Mouse (Mus musculus) hindbrain, embryonic 14.5 days (tissue): ENCODE data around the gene Fut11. TPM values are rescaled to one million over a fixed set of nuclear protein-coding genes. Genes with fewer than 3 reads are reported as not detected.
"Not testable (repeated sequence)": the region's sequence is repeated elsewhere in the genome, so short reads cannot be mapped to it uniquely, and the experiment has no call there.

Experiments used
- ATAC-seq: fragments of 200-750 bp; cut with Nextera tagmentation; 2 replicates; pipeline ENCODE4 v1.8.0; 2017; ENCODE audit warnings: moderate number of reproducible peaks, mild to moderate bottlenecking, moderate TSS enrichment, moderate library complexity; ENCODE audit not compliant: low FRiP score
- DNase-seq: peaks from one replicate; pipeline ENCODE4 v3.0.0-alpha.2; 2015; ENCODE audit warnings: low spot score
- H3K27ac ChIP-seq: fragments of 300-500 bp; sonication (generic); 2 replicates; pipeline ENCODE4 v1.5.1; 2014; ENCODE audit warnings: mild to moderate bottlenecking, moderate library complexity
- H3K27me3 ChIP-seq: fragments of 300-500 bp; sonication (generic); 2 replicates; pipeline ENCODE4 v1.6.1; 2014; ENCODE audit warnings: mild to moderate bottlenecking, low read length, mixed read lengths; ENCODE audit not compliant: control insufficient read depth, insufficient read depth
- H3K36me3 ChIP-seq: fragments of 300-500 bp; sonication (generic); replicated peaks from 2 replicates; pipeline ENCODE4 v1.6.1; 2014; ENCODE audit not compliant: control insufficient read depth, insufficient read depth
- H3K4me1 ChIP-seq: fragments of 300-500 bp; sonication (generic); replicated peaks from 2 replicates; pipeline ENCODE4 v1.6.1; 2014; ENCODE audit warnings: antibody characterized with exemption, low read length, mixed read lengths; ENCODE audit not compliant: control insufficient read depth, insufficient read depth
- H3K4me2 ChIP-seq: fragments of 300-500 bp; sonication (generic); replicated peaks from 2 replicates; pipeline ENCODE4 v1.6.1; 2014; ENCODE audit warnings: mild to moderate bottlenecking, moderate library complexity
- H3K4me3 ChIP-seq: fragments of 300-500 bp; sonication (generic); replicated peaks from 2 replicates; pipeline ENCODE4 v1.5.1; 2014; ENCODE audit warnings: mild to moderate bottlenecking, low read length
- H3K9ac ChIP-seq: fragments of 300-500 bp; sonication (generic); 2 replicates; pipeline ENCODE4 v1.6.1; 2014
- H3K9me3 ChIP-seq: fragments of 300-500 bp; sonication (generic); 2 replicates; pipeline ENCODE4 v1.6.1; 2016; ENCODE audit warnings: low read length; ENCODE audit not compliant: control insufficient read depth
- WGBS: fragments of 180-500 bp; shearing (Covaris S2); extraction: QIAGEN DNeasy Blood & Tissue Kit; methylation state at CpG from one replicate; pipeline ENCODE4 v1.1.7; 2014; 5-methylcytosine and 5-hydroxymethylcytosine counted together
- polyA plus RNA-seq: library from polyadenylated mRNA; unstranded; fragments of >200 nt; fragmentation: Nextera tagmentation; extraction: Ambion mirVana; gene quantifications from 2 replicates; pipeline ENCODE4 v1.2.1, GENCODE M21; 2014

Gene Fut11
- polyA plus RNA-seq, 1 experiment from 2014 or later: 25.1 TPM

GRCm38 (mm10) chr14:20702741-20703381 lies 8.1 kb downstream of the Fut11 start, which contains the start of gene Chchd1:
Gene Chchd1 (plus strand): TSS chr14:20703006.
- Histone ChIP-seq H3K4me3 (peak within 1 kb of the TSS; percentile 88), H3K9me3 (no peaks in the 10 kb centered on the region), H3K27me3 (no peaks in the 10 kb centered on the region), H3K36me3 (peaks cover 23% of the 10 kb centered on the region), H3K27ac (peak within 1 kb of the TSS; percentile 94), H3K9ac (peak within 1 kb of the TSS; percentile 91), H3K4me2 (peak within 1 kb of the TSS; percentile 64), H3K4me1 (peaks cover 46% of the 10 kb centered on the region)
- peak; percentile 86 for DNase-seq
- WGBS: under 1% methylated on average over 61 of the region's 61 CpGs
- peak; percentile 69 for ATAC-seq

GRCm38 (mm10) chr14:20703461-20703860 lies 8.7 kb downstream of the Fut11 start:
- 7% methylated on average over 8 of the region's 8 CpGs for WGBS
- DNase-seq: not testable (repeated sequence)

DNA sequence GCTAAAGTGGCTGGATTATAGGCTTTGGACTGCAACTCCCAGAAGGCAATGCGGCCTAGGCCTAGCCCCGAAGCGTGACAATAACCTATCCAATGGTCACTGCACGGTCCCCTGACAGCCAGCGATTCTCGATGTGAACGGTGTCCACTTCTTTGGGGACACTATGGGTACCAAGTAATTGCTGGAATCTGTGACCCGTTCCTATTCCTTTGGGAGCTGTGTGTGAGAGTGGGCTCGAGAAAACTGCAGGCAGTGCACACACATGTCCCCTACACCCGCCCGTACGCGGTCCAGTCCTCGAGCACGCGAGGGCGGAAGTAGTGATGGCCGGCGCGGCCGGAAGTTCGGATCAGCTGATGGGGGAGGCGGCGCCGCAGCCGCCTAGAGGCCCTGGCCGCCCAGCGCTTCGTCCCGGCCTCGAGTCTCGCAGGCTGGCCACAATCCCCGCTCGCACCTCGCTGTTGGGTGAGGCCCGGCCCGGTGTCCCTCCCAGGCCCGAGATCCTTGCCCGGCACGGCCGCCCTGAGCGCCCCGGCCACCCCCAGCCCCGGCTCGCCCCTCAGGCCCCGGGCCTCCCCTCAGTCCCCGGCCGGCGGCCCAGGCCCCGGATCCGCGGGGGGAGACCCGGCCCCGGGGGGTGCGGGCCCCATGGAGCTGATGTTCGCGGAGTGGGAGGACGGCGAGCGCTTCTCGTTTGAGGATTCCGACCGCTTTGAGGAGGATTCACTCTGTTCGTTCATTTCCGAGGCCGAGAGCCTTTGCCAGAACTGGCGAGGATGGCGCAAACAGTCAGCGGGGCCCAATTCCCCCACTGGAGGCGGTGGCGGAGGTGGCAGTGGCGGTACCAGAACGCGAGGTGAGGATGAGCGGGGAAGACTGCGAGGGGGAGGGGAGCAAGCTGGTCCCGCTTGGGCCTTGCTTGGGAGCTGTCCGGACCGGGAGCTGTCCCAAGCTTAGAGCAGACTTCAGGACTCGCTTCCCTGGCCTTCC lies 12.7 kb downstream of the Fut11 start, which contains the start of gene Zswim8:
TSS of gene Zswim8 (plus strand) at position 352 of the 990 bp plus-strand sequence.
- DNase-seq: peak; percentile 90
- H3K27me3 ChIP-seq: no peaks in the 10 kb centered on the region
- peak; percentile 95 for ATAC-seq
- peak within 1 kb of the TSS; percentile 90 for H3K27ac ChIP-seq
- peak within 1 kb of the TSS; percentile 90 for H3K4me3 ChIP-seq
- H3K36me3 ChIP-seq: peaks cover 41% of the 10 kb centered on the region
- peaks cover 21% of the 10 kb centered on the region for H3K4me1 ChIP-seq
- H3K4me2 ChIP-seq: peak within 1 kb of the TSS; percentile 80
- H3K9me3 ChIP-seq: no peaks in the 10 kb centered on the region
- under 1% methylated on average over 80 of the region's 80 CpGs for WGBS
- H3K9ac ChIP-seq: peak within 1 kb of the TSS; percentile 98

More at GRCm38 (mm10) chr14:20703461-20703860, 8.7 kb downstream of the Fut11 start:
- H3K4me3 ChIP-seq: peak overlapping the region; percentile 88
- H3K27me3 ChIP-seq, ATAC-seq, H3K9me3 ChIP-seq: not testable (repeated sequence)
- H3K4me1 ChIP-seq: peaks cover 41% of the 10 kb centered on the region
- H3K27ac ChIP-seq: peak overlapping the region; percentile 94; the same call in 1 of the 2 replicates
- H3K4me2 ChIP-seq: peak overlapping the region; percentile 64
- H3K9ac ChIP-seq: peak overlapping the region; percentile 91
- H3K36me3 ChIP-seq: peaks cover 23% of the 10 kb centered on the region

- H3K4me2 ChIP-seq: peak overlapping the region; percentile 80
- H3K27ac ChIP-seq: no peak overlapping the region
- no peak for ATAC-seq
- H3K36me3 ChIP-seq: peaks cover 48% of the 10 kb centered on the region
- peaks cover 21% of the 10 kb centered on the region for H3K4me1 ChIP-seq
- peak overlapping the region; percentile 98 for H3K9ac ChIP-seq
- H3K27me3 ChIP-seq: no peaks in the 10 kb centered on the region
- no peaks in the 10 kb centered on the region for H3K9me3 ChIP-seq
- peak overlapping the region; percentile 90 for H3K4me3 ChIP-seq
- 6% methylated on average over 10 of the region's 10 CpGs for WGBS
- no peak for DNase-seq
Measured at GRCm38 (mm10) chr14:20708239-20708638, 13.5 kb downstream of the Fut11 start.

- no peak for ATAC-seq
- Histone ChIP-seq H3K4me3 (no peak overlapping the region), H3K9ac (no peak overlapping the region), H3K9me3 (no peaks in the 10 kb centered on the region), H3K27ac (no peak overlapping the region), H3K27me3 (no peaks in the 10 kb centered on the region), H3K4me2 (no peak overlapping the region), H3K4me1 (peaks cover 10% of the 10 kb centered on the region), H3K36me3 (peaks cover 87% of the 10 kb centered on the region)
- 71% methylated on average over 11 of the region's 11 CpGs for WGBS
- DNase-seq: no peak
Measured at GRCm38 (mm10) chr14:20713832-20714231, 19.1 kb downstream of the Fut11 start.

GRCm38 (mm10) chr14:20718443-20718842 lies 23.7 kb downstream of the Fut11 start:
- Histone ChIP-seq H3K4me3 (no peak overlapping the region), H3K36me3 (peaks cover 99% of the 10 kb centered on the region), H3K27ac (no peak overlapping the region), H3K4me2 (no peak overlapping the region), H3K27me3 (no peaks in the 10 kb centered on the region), H3K9me3 (no peaks in the 10 kb centered on the region), H3K4me1 (no peaks in the 10 kb centered on the region), H3K9ac (no peak overlapping the region)
- DNase-seq (no peak), ATAC-seq (no peak)
- 95% methylated on average over 10 of the region's 10 CpGs for WGBS

DNA sequence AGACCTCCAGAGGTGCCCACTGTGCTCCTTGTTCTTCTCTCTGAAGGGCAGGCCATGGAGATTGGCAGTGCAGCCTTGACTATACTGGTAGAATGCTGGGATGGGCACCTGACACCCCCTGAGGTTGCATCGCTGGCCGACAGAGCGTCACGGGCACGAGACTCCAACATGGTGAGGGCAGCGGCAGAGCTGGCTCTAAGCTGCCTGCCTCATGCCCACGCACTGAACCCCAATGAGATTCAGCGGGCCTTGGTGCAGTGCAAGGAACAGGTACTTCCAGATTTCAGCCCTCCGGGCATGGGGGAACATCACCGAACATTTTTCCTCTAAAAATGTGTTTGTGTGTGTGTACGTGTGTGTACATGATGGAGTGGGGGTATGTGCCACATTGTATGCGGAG lies 25.0 kb downstream of the Fut11 start:
- 96% methylated on average over 12 of the region's 12 CpGs for WGBS
- no peak for DNase-seq
- no peak overlapping the region for H3K4me3 ChIP-seq

DNA sequence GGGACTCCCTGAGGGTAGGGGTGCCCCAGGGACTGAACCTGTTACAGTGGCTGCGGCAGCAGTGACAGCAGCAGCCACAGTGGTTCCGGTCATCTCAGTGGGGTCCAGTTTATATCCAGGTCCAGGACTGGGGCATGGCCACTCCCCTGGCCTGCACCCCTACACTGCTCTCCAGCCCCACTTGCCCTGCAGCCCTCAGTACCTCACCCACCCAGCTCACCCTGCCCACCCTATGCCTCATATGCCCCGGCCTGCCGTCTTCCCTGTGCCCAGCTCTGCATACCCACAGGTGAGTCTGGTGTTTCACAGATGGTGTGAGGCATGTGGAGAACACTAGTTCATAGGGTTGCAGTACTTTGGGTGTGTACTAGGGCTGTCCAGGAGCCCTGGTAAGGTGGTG lies 26.6 kb downstream of the Fut11 start:
- WGBS: 91% methylated on average over 4 of the region's 4 CpGs
- peak; percentile 10; the same call in 1 of the 2 replicates for ATAC-seq
- peaks cover 99% of the 10 kb centered on the region for H3K36me3 ChIP-seq

More for the DNA sequence above, 25.0 kb downstream of the Fut11 start:
- Histone ChIP-seq H3K27ac (no peak overlapping the region), H3K27me3 (no peaks in the 10 kb centered on the region), H3K9ac (no peak overlapping the region), H3K9me3 (no peaks in the 10 kb centered on the region), H3K4me1 (no peaks in the 10 kb centered on the region), H3K36me3 (peaks cover 99% of the 10 kb centered on the region), H3K4me2 (no peak overlapping the region)
- ATAC-seq: no peak

DNA sequence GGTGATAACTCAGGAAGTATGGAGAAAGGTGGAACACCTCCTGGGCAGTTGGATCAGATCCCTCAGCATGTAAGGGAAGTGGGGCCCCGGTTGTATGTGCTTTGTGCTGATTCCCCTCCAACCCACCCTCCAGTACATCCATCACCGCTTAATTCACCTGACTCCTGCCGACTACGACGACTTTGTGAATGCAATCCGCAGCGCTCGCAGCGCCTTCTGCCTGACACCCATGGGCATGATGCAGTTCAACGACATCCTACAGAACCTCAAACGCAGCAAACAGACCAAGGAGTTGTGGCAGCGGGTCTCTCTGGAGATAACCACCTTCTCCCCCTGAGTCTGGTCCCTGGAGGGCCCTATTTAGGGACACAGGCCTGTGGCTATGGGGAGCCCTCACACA lies 28.2 kb downstream of the Fut11 start:
- Histone ChIP-seq H3K4me1 (no peaks in the 10 kb centered on the region), H3K9ac (no peak overlapping the region), H3K9me3 (no peaks in the 10 kb centered on the region), H3K27ac (no peak overlapping the region), H3K27me3 (no peaks in the 10 kb centered on the region), H3K4me2 (no peak overlapping the region), H3K36me3 (peaks cover 99% of the 10 kb centered on the region), H3K4me3 (no peak overlapping the region)
- 90% methylated on average over 12 of the region's 12 CpGs for WGBS
- ATAC-seq (no peak), DNase-seq (no peak)

More for the DNA sequence above, 26.6 kb downstream of the Fut11 start:
- H3K27me3 ChIP-seq: no peaks in the 10 kb centered on the region
- H3K9ac ChIP-seq: no peak overlapping the region
- no peak overlapping the region for H3K4me2 ChIP-seq
- H3K9me3 ChIP-seq: no peaks in the 10 kb centered on the region
- no peak overlapping the region for H3K4me3 ChIP-seq
- H3K27ac ChIP-seq: no peak overlapping the region
- no peak for DNase-seq
- no peaks in the 10 kb centered on the region for H3K4me1 ChIP-seq
